Mouse (Mus musculus) heart, embryonic 13.5 days (tissue): Measurements from ENCODE around the gene Tipin. TPM values are rescaled to one million over a fixed set of nuclear protein-coding genes. Genes with fewer than 3 reads are reported as not detected.
A peak's percentile ranks its signal among the peaks of the same experiment; 100 is the strongest.

Experiments used
- ATAC-seq: fragments of 200-750 bp; cut with Nextera tagmentation; 2 replicates; pipeline ENCODE4 v1.8.0; 2017; ENCODE audit warnings: moderate TSS enrichment; ENCODE audit not compliant: insufficient number of reproducible peaks, low FRiP score, low TSS enrichment; ENCODE audit errors: extremely low read depth
- H3K27ac ChIP-seq: fragments of 300-500 bp; sonication (generic); replicated peaks from 2 replicates; pipeline ENCODE4 v1.5.1; 2015; ENCODE audit warnings: moderate library complexity, mild to moderate bottlenecking, inconsistent platforms
- H3K27me3 ChIP-seq: fragments of 300-500 bp; sonication (generic); replicated peaks from 2 replicates; pipeline ENCODE4 v1.6.1; 2015; ENCODE audit warnings: mild to moderate bottlenecking, inconsistent platforms
- H3K36me3 ChIP-seq: fragments of 300-500 bp; sonication (generic); 2 replicates; pipeline ENCODE4 v1.6.1; 2015; ENCODE audit warnings: mild to moderate bottlenecking, inconsistent platforms
- H3K4me1 ChIP-seq: fragments of 300-500 bp; sonication (generic); 2 replicates; pipeline ENCODE4 v1.6.1; 2015; ENCODE audit warnings: inconsistent platforms
- H3K4me2 ChIP-seq: fragments of 300-500 bp; sonication (generic); 2 replicates; pipeline ENCODE4 v1.6.1; 2015; ENCODE audit warnings: inconsistent platforms, mild to moderate bottlenecking, moderate library complexity
- H3K4me3 ChIP-seq: fragments of 300-500 bp; sonication (generic); 2 replicates; pipeline ENCODE4 v1.5.1; 2015; ENCODE audit warnings: moderate library complexity, mild to moderate bottlenecking, inconsistent platforms
- H3K9ac ChIP-seq: fragments of 300-500 bp; sonication (generic); 2 replicates; pipeline ENCODE4 v1.6.1; 2015; ENCODE audit warnings: inconsistent platforms, mild to moderate bottlenecking, moderate library complexity
- H3K9me3 ChIP-seq: fragments of 300-500 bp; sonication (generic); 2 replicates; pipeline ENCODE4 v1.6.1; 2016; ENCODE audit warnings: inconsistent platforms
- WGBS: fragments of 180-500 bp; shearing (Covaris S2); methylation state at CpG from one replicate; pipeline ENCODE4 v1.1.7; 2015; ENCODE audit warnings: mixed read lengths; 5-methylcytosine and 5-hydroxymethylcytosine counted together
- polyA plus RNA-seq: library from polyadenylated mRNA; unstranded; fragments of >200 nt; fragmentation: Nextera tagmentation; extraction: Ambion mirVana; gene quantifications from 2 replicates; pipeline ENCODE4 v1.2.1, GENCODE M21; 2015

The Tipin gene
- 129 and 133 TPM in 2 replicates for polyA plus RNA-seq

GRCm38 (mm10) chr9:64281105-64281780, at the start of gene Tipin:
Gene Tipin (plus strand): TSS chr9:64281581.
- Histone ChIP-seq H3K27ac (peak within 1 kb of the TSS; percentile 91), H3K4me1 (peaks cover 12% of the 10 kb centered on the region), H3K4me2 (peak within 1 kb of the TSS; percentile 79), H3K36me3 (0 out of 2 replicates have a peak, but pooled peaks cover 11% of the 10 kb centered on the region), H3K4me3 (peak within 1 kb of the TSS; percentile 78), H3K9ac (peak within 1 kb of the TSS; percentile 98), H3K9me3 (no peaks in the 10 kb centered on the region), H3K27me3 (no peaks in the 10 kb centered on the region)
- WGBS = 2% methylated on average over 46 of the region's 46 CpGs
- ATAC-seq = peak; percentile 80

GRCm38 (mm10) chr9:64231674-64232073, 49.7 kb upstream of the Tipin start:
- Histone ChIP-seq H3K4me2 (0 out of 2 replicates have a peak overlapping the region, but pooled peaks have one; percentile 13), H3K4me1 (peaks cover 50% of the 10 kb centered on the region), H3K27me3 (no peaks in the 10 kb centered on the region), H3K9me3 (no peaks in the 10 kb centered on the region), H3K27ac (peak overlapping the region; percentile 58), H3K4me3 (no peak overlapping the region), H3K36me3 (peaks cover 6% of the 10 kb centered on the region), H3K9ac (peak overlapping the region; percentile 41; the same call in 1 of the 2 replicates)
- 80% methylated on average over 3 of the region's 3 CpGs for WGBS
- ATAC-seq = no peak

GRCm38 (mm10) chr9:64232257-64232957, 49.0 kb upstream of the Tipin start:
- Histone ChIP-seq H3K9me3 (no peaks in the 10 kb centered on the region), H3K4me3 (no peak overlapping the region), H3K9ac (no peak overlapping the region), H3K4me2 (peak overlapping the region; percentile 27; the same call in 1 of the 2 replicates), H3K27me3 (no peaks in the 10 kb centered on the region), H3K36me3 (peaks cover 6% of the 10 kb centered on the region), H3K4me1 (peaks cover 44% of the 10 kb centered on the region), H3K27ac (peak overlapping the region; percentile 58)
- 47% methylated on average over 9 of the region's 9 CpGs for WGBS
- no peak for ATAC-seq

DNA sequence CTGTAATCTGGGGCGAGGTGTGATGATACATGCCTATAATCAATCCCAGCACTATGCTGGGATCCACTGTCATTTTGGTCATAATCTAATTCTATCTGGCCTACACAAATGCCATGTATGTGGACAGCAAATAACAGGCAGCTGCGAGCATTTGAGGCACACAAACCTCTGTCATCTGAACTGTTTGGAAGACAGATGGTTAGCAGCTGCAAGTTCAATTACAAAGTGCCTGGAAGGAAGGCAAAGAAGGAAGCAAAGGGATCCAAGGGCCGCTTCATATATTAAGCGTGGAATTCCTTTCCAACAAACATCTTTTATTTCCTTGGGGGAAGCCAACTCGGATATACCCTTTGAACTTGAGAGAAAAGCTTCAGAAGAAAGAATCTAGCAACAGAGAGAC, 47.7 kb upstream of the Tipin start:
- H3K36me3 ChIP-seq = peaks cover 6% of the 10 kb centered on the region
- H3K27me3 ChIP-seq = no peaks in the 10 kb centered on the region
- peak overlapping the region; percentile 10; the same call in 1 of the 2 replicates for H3K27ac ChIP-seq
- H3K9ac ChIP-seq = no peak overlapping the region
- ATAC-seq = no peak
- H3K4me3 ChIP-seq = no peak overlapping the region
- WGBS = 78% methylated on average over 5 of the region's 5 CpGs
- peaks cover 41% of the 10 kb centered on the region for H3K4me1 ChIP-seq
- no peaks in the 10 kb centered on the region for H3K9me3 ChIP-seq
- H3K4me2 ChIP-seq = no peak overlapping the region

DNA sequence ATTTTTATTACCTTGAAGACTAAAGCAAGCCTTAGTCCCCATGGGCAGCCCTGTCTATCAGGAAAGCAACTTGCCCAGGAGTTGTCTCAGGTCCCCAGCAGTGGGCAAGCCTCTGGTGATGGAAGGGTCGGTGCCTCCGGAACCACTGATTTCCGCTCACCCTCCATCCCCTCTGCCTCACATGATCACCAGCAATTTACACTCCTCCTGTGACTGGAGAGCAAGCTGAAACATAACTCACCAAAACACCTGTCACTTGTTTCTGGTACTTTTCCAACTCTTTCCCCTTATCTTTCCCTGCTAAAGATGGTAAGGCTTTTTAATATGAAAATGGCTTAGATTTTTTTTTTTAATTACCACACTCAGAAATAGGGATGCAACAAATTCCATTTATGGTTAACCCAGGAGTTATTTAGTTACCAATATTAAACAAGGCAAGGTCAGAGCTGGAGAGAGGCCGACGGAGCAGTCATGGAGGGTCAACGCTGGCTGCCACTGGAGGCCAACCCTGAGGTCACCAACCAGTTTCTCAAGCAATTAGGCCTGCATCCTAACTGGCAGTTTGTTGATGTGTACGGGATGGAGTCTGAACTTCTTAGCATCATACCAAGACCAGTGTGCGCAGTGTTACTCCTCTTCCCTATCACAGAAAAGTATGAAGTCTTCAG, 46.5 kb upstream of the Tipin start, which contains the start of gene Uchl4:
TSS of gene Uchl4 (plus strand) at position 434 of the 668 bp plus-strand sequence.
- peaks cover 35% of the 10 kb centered on the region for H3K4me1 ChIP-seq
- H3K27ac ChIP-seq = peak within 1 kb of the TSS; percentile 10; the same call in 1 of the 2 replicates
- WGBS = 94% methylated on average over 8 of the region's 8 CpGs
- no peak within 1 kb of the TSS for H3K4me3 ChIP-seq
- H3K9ac ChIP-seq = no peak within 1 kb of the TSS
- H3K4me2 ChIP-seq = no peak within 1 kb of the TSS
- H3K9me3 ChIP-seq = no peaks in the 10 kb centered on the region
- no peak for ATAC-seq
- peaks cover 6% of the 10 kb centered on the region for H3K36me3 ChIP-seq
- no peaks in the 10 kb centered on the region for H3K27me3 ChIP-seq

DNA sequence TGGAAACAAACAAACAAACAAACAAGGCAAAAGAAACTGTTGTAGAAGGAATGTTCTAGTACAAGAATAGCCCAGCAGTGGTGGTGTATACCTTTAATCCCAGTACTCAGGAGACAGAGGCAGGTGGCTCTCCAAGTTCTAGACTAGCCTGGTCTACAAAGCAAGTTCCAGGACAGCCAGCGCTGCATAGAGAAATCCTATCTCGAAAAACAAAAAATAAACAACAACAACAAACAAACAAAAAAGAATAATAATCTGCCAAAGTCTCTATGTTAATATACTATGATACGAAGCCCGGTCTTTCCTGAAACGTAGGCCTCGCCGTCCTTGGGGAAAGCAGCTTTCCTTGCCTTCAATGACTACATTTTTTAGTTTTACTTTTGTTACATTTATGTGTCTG, 45.3 kb upstream of the Tipin start:
- 94% methylated on average over 7 of the region's 7 CpGs for WGBS

GRCm38 (mm10) chr9:64240116-64240515, 41.3 kb upstream of the Tipin start:
- peak overlapping the region; percentile 51 for H3K4me2 ChIP-seq

More for the DNA sequence above, 45.3 kb upstream of the Tipin start:
- Histone ChIP-seq H3K4me3 (no peak overlapping the region), H3K36me3 (peaks cover 6% of the 10 kb centered on the region), H3K4me1 (peaks cover 33% of the 10 kb centered on the region), H3K27ac (no peak overlapping the region), H3K4me2 (no peak overlapping the region), H3K9ac (no peak overlapping the region), H3K9me3 (no peaks in the 10 kb centered on the region), H3K27me3 (no peaks in the 10 kb centered on the region)
- ATAC-seq = no peak

GRCm38 (mm10) chr9:64240681-64241080, 40.7 kb upstream of the Tipin start:
- peaks cover 23% of the 10 kb centered on the region for H3K4me1 ChIP-seq
- WGBS = 12% methylated on average over 8 of the region's 8 CpGs
- no peak for ATAC-seq
- H3K9me3 ChIP-seq = no peaks in the 10 kb centered on the region
- peaks cover 10% of the 10 kb centered on the region for H3K36me3 ChIP-seq
- peak overlapping the region; percentile 23 for H3K4me3 ChIP-seq
- H3K27me3 ChIP-seq = no peaks in the 10 kb centered on the region
- peak overlapping the region; percentile 63; the same call in 1 of the 2 replicates for H3K9ac ChIP-seq
- peak overlapping the region; percentile 65; the same call in 1 of the 2 replicates for H3K27ac ChIP-seq
- peak overlapping the region; percentile 51 for H3K4me2 ChIP-seq

More at GRCm38 (mm10) chr9:64240116-64240515, 41.3 kb upstream of the Tipin start:
- H3K9me3 ChIP-seq = no peaks in the 10 kb centered on the region
- WGBS = 48% methylated on average over 2 of the region's 2 CpGs
- H3K4me1 ChIP-seq = peaks cover 23% of the 10 kb centered on the region
- no peaks in the 10 kb centered on the region for H3K27me3 ChIP-seq
- no peak for ATAC-seq
- H3K9ac ChIP-seq = peak overlapping the region; percentile 63; the same call in 1 of the 2 replicates
- no peak overlapping the region for H3K27ac ChIP-seq
- H3K4me3 ChIP-seq = no peak overlapping the region
- H3K36me3 ChIP-seq = peaks cover 9% of the 10 kb centered on the region

DNA sequence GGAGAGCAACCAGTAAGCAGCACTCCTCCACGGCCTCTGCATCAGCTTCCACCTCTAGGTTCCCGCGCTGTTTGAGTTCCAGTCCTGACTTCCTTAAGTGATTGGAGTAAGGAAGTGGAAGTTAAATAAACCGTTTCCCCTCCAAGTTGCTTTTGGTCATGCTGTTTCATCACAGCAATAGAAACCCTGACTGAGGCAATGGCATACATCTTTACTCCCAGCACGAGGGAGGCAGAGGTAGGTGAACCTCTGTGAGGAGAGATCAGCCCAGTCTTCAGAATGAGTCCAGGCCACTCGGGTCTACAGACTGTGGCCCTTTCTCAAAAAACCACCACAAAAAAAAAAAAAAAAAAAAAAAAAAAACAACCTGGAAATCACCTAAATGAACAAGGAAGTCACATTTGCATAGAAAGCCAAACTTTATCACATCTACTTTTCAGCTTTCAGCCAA, 39.0 kb upstream of the Tipin start:
- no peak overlapping the region for H3K27ac ChIP-seq
- WGBS = 59% methylated on average over 6 of the region's 6 CpGs

GRCm38 (mm10) chr9:64249371-64249770, 32.0 kb upstream of the Tipin start:
- H3K36me3 ChIP-seq = peaks cover 18% of the 10 kb centered on the region; the same call in 1 of the 2 replicates
- H3K4me1 ChIP-seq = peaks cover 32% of the 10 kb centered on the region
- 73% methylated on average over 1 of the region's 1 CpGs for WGBS
- no peaks in the 10 kb centered on the region for H3K9me3 ChIP-seq
- no peak overlapping the region for H3K27ac ChIP-seq
- H3K4me2 ChIP-seq = no peak overlapping the region
- H3K4me3 ChIP-seq = no peak overlapping the region
- no peak for ATAC-seq
- 0 out of 2 replicates have a peak overlapping the region, but pooled peaks have one; percentile 10 for H3K9ac ChIP-seq
- H3K27me3 ChIP-seq = no peaks in the 10 kb centered on the region

More for the DNA sequence above, 39.0 kb upstream of the Tipin start:
- H3K9me3 ChIP-seq = no peaks in the 10 kb centered on the region
- peaks cover 23% of the 10 kb centered on the region for H3K4me1 ChIP-seq
- no peak overlapping the region for H3K4me3 ChIP-seq
- ATAC-seq = no peak
- no peaks in the 10 kb centered on the region for H3K27me3 ChIP-seq
- no peak overlapping the region for H3K9ac ChIP-seq
- peaks cover 15% of the 10 kb centered on the region for H3K36me3 ChIP-seq
- H3K4me2 ChIP-seq = no peak overlapping the region
